ENCODE assay signal across 7 mouse cellular contexts in genomic region chr6:100206741-100207275, GRCm38 (mm10).
DNase-seq lines count a peak whose midpoint lies in the region; ATAC-seq lines count a peak whose summit lies in the region.

No protein-coding gene starts in this region.

- ATAC-seq in forebrain, embryonic 12.5 days (ENCODE audit: low FRiP score): peak; percentile 66
- ATAC-seq in hindbrain, embryonic 15.5 days (ENCODE audit: low FRiP score, low read depth): peak; percentile 84
- ATAC-seq in midbrain, embryonic 13.5 days: peak; percentile 69

- no peaks in the 10 kb centered on the region for H3K36me3 ChIP-seq in forebrain, embryonic 12.5 days (replicated peaks)
- no peaks in the 10 kb centered on the region for H3K36me3 ChIP-seq in hindbrain, embryonic 15.5 days
- H3K36me3 ChIP-seq in midbrain, embryonic 13.5 days: no peaks in the 10 kb centered on the region

- no peak overlapping the region; the same call in 1 of the 2 replicates for H3K27ac ChIP-seq in forebrain, embryonic 12.5 days
- no peak overlapping the region for H3K27ac ChIP-seq in hindbrain, embryonic 15.5 days (replicated peaks)
- H3K27ac ChIP-seq in midbrain, embryonic 13.5 days: no peak overlapping the region

- no peaks in the 10 kb centered on the region for H3K9me3 ChIP-seq in forebrain, embryonic 12.5 days
- no peaks in the 10 kb centered on the region for H3K9me3 ChIP-seq in hindbrain, embryonic 15.5 days
- no peaks in the 10 kb centered on the region for H3K9me3 ChIP-seq in midbrain, embryonic 13.5 days

- no peak overlapping the region for H3K9ac ChIP-seq in forebrain, embryonic 12.5 days
- H3K9ac ChIP-seq in hindbrain, embryonic 15.5 days: no peak overlapping the region
- H3K9ac ChIP-seq in midbrain, embryonic 13.5 days (replicated peaks): no peak overlapping the region

- H3K27me3 ChIP-seq in forebrain, embryonic 12.5 days: peaks cover 17% of the 10 kb centered on the region
- H3K27me3 ChIP-seq in hindbrain, embryonic 15.5 days: peaks cover 25% of the 10 kb centered on the region
- peaks cover 79% of the 10 kb centered on the region for H3K27me3 ChIP-seq in midbrain, embryonic 13.5 days

- peak; percentile 70 for DNase-seq in brain, embryonic 18.5 days (ENCODE audit: low read depth, low spot score)
- peak; percentile 65 to 81 for DNase-seq in layer of hippocampus, postnatal 36 days
- no peak for DNase-seq in urinary bladder, adult 2 months (ENCODE audit: low spot score)
- no peak for DNase-seq in adrenal gland, postnatal 4 days (ENCODE audit: low spot score in 2 of 2)

- peaks cover 30% of the 10 kb centered on the region for H3K4me1 ChIP-seq in forebrain, embryonic 12.5 days
- H3K4me1 ChIP-seq in hindbrain, embryonic 15.5 days (replicated peaks): peaks cover 30% of the 10 kb centered on the region
- peaks cover 27% of the 10 kb centered on the region for H3K4me1 ChIP-seq in midbrain, embryonic 13.5 days (replicated peaks)

- H3K4me3 ChIP-seq in forebrain, embryonic 12.5 days (replicated peaks): no peak overlapping the region
- no peak overlapping the region for H3K4me3 ChIP-seq in hindbrain, embryonic 15.5 days
- no peak overlapping the region for H3K4me3 ChIP-seq in midbrain, embryonic 13.5 days (replicated peaks)

- WGBS in forebrain, embryonic 12.5 days: 3% methylated on average over 14 of the region's 14 CpGs
- WGBS in hindbrain, embryonic 15.5 days: 1% methylated on average over 14 of the region's 14 CpGs
- WGBS in midbrain, embryonic 13.5 days: under 1% methylated on average over 14 of the region's 14 CpGs

- peak overlapping the region; percentile 22 for H3K4me2 ChIP-seq in forebrain, embryonic 12.5 days
- H3K4me2 ChIP-seq in hindbrain, embryonic 15.5 days: peak overlapping the region; percentile 30
- peak overlapping the region; percentile 19 for H3K4me2 ChIP-seq in midbrain, embryonic 13.5 days (replicated peaks)

Comparison
In these comparisons a context has a peak if more than half of its experiments do, and no peak if none do; other contexts are left out.
1. DNase-seq: peak in brain, embryonic 18.5 days (single experiment) and layer of hippocampus, postnatal 36 days (2 of 2); none in urinary bladder, adult 2 months (single experiment) and adrenal gland, postnatal 4 days (0 of 2).
2. Peak in every context shown above with its lines, with median percentiles within 50 percentile points of each other: ATAC-seq and H3K4me2 ChIP-seq.